Mouse (Mus musculus): ENCODE results near the gene Ambra1. TPM values are rescaled to one million over a fixed set of nuclear protein-coding genes. Genes with fewer than 3 reads are reported as not detected.

Gene Ambra1
- polyA plus RNA-seq, 1 experiment: 18.2 TPM

- DNase-seq (ENCODE audit: low read depth): no peak
These were observed 141.3 kb downstream of the Ambra1 start for GRCm38 (mm10) chr2:91871225-91871624.

- no peak for DNase-seq (ENCODE audit: low read depth)
These were observed 142.7 kb downstream of the Ambra1 start for GRCm38 (mm10) chr2:91872658-91873057.

- DNase-seq (ENCODE audit: low read depth): no peak
These were observed 146.3 kb downstream of the Ambra1 start for GRCm38 (mm10) chr2:91876000-91876805.

GRCm38 (mm10) chr2:91876806-91877140, 146.8 kb downstream of the Ambra1 start:
- no peak for DNase-seq (ENCODE audit: low read depth)

GRCm38 (mm10) chr2:91878387-91879180, 148.7 kb downstream of the Ambra1 start:
- no peak for DNase-seq (ENCODE audit: low read depth)

GRCm38 (mm10) chr2:91883961-91884360, 154.0 kb downstream of the Ambra1 start:
- no peak for DNase-seq (ENCODE audit: low read depth)

GRCm38 (mm10) chr2:91884616-91885015, 154.7 kb downstream of the Ambra1 start:
- DNase-seq (ENCODE audit: low read depth): no peak

GRCm38 (mm10) chr2:91894716-91895115, 164.8 kb downstream of the Ambra1 start:
- no peak for DNase-seq (ENCODE audit: low read depth)

- DNase-seq (ENCODE audit: low read depth): no peak
These were observed 165.5 kb downstream of the Ambra1 start for GRCm38 (mm10) chr2:91895401-91895800.

- DNase-seq (ENCODE audit: low read depth): peak; percentile 61
These were observed 168.0 kb downstream of the Ambra1 start for GRCm38 (mm10) chr2:91897968-91898367.

GRCm38 (mm10) chr2:91899141-91899540, 169.2 kb downstream of the Ambra1 start:
- DNase-seq (ENCODE audit: low read depth): no peak

- no peak for DNase-seq (ENCODE audit: low read depth)
These were observed 170.5 kb downstream of the Ambra1 start for GRCm38 (mm10) chr2:91900431-91900830.

GRCm38 (mm10) chr2:91902336-91902735, 172.4 kb downstream of the Ambra1 start:
- no peak for DNase-seq (ENCODE audit: low read depth)

GRCm38 (mm10) chr2:91903171-91903925, 173.4 kb downstream of the Ambra1 start:
- DNase-seq (ENCODE audit: low read depth): no peak

- no peak for DNase-seq (ENCODE audit: low read depth)
These were observed 174.8 kb downstream of the Ambra1 start for GRCm38 (mm10) chr2:91904618-91905307.

- DNase-seq (ENCODE audit: low read depth): peak; percentile 96
These were observed 176.2 kb downstream of the Ambra1 start for GRCm38 (mm10) chr2:91906141-91906540.

GRCm38 (mm10) chr2:91912616-91913015, 182.7 kb downstream of the Ambra1 start:
- DNase-seq (ENCODE audit: low read depth): no peak

- DNase-seq (ENCODE audit: low read depth): no peak
These were observed 183.6 kb downstream of the Ambra1 start for GRCm38 (mm10) chr2:91913328-91914110.

GRCm38 (mm10) chr2:91916346-91916977, 186.5 kb downstream of the Ambra1 start:
- no peak for DNase-seq (ENCODE audit: low read depth)

- DNase-seq (ENCODE audit: low read depth): no peak
These were observed 187.2 kb downstream of the Ambra1 start for GRCm38 (mm10) chr2:91917096-91917495.
